Mouse (Mus musculus) ES-Bruce4 (cell line): ENCODE measurements around the gene Aifm1.

Experiments used
- CTCF ChIP-seq: IDR thresholded peaks from one replicate; pipeline ENCODE4 v1.8.1; 2011; ENCODE audit warnings: low read depth, low read length
- POLR2A ChIP-seq: IDR thresholded peaks from one replicate; pipeline ENCODE4 v1.8.1; 2011; ENCODE audit warnings: low read length; ENCODE audit not compliant: insufficient read depth

GRCm38 (mm10) chrX:48429100-48429499, 84.3 kb downstream of the Aifm1 start:
- TF ChIP-seq POLR2A: no peak
- no peak for TF ChIP-seq CTCF
